Mouse (Mus musculus) lung, adult 2 months (tissue): ENCODE data around the gene Myo1c. TPM values are rescaled to one million over a fixed set of nuclear protein-coding genes. Genes with fewer than 3 reads are reported as not detected.

Source experiments
- DNase-seq: peaks from one replicate; pipeline ENCODE4 v3.0.0; 2022
- H3K4me1 ChIP-seq: fragments of 200-500 bp; 2 replicates; pipeline ENCODE4 v1.6.1; 2011; ENCODE audit warnings: low read length; ENCODE audit not compliant: control insufficient read depth, insufficient read depth
- H3K4me3 ChIP-seq: fragments of 200-500 bp; replicated peaks from 2 replicates; pipeline ENCODE3; 2011; ENCODE audit warnings: low read depth, mild to moderate bottlenecking, control low read depth, low read length; ENCODE audit errors: extremely low read depth
- CTCF ChIP-seq: fragments of 200-500 bp; IDR thresholded peaks from 2 replicates; pipeline ENCODE4 v1.5.1; 2011; ENCODE audit warnings: mild to moderate bottlenecking, low read length, control low read depth; ENCODE audit not compliant: insufficient read depth
- POLR2A ChIP-seq: fragments of 200-500 bp; IDR thresholded peaks from 2 replicates; pipeline ENCODE4 v1.6.1; 2011; ENCODE audit warnings: low read depth, mild to moderate bottlenecking, control low read depth, low read length, borderline replicate concordance; ENCODE audit errors: extremely low read depth
- WGBS: fragments of 180-500 bp; shearing (Covaris S2); methylation state at CpG from one replicate; pipeline ENCODE4 v1.1.7; 2018; 5-methylcytosine and 5-hydroxymethylcytosine counted together
- polyA plus RNA-seq: library from polyadenylated mRNA; depleted of rRNA; stranded (reverse); fragments of >200 nt; gene quantifications from 2 replicates; pipeline ENCODE4 v1.2.3, GENCODE M21; 2012

The Myo1c gene
- polyA plus RNA-seq, 1 experiment = 256 TPM

GRCm38 (mm10) chr11:75654471-75655390 is 4.4 kb downstream of the Myo1c start:
- H3K4me1 ChIP-seq = peaks cover 44% of the 10 kb centered on the region
- WGBS = 46% methylated on average over 25 of the region's 25 CpGs
- DNase-seq = peak; percentile 40
- H3K4me3 ChIP-seq = peak overlapping the region; percentile 73
- no peak for TF ChIP-seq POLR2A
- TF ChIP-seq CTCF = no peak

GRCm38 (mm10) chr11:75655621-75656545 is 5.6 kb downstream of the Myo1c start:
- peak overlapping the region; percentile 93 for H3K4me3 ChIP-seq
- peaks cover 34% of the 10 kb centered on the region for H3K4me1 ChIP-seq
- under 1% methylated on average over 77 of the region's 78 CpGs for WGBS
- TF ChIP-seq CTCF = no peak
- TF ChIP-seq POLR2A = peak; percentile 46; the same call in 1 of the 2 replicates
- DNase-seq = peak; percentile 90

- DNase-seq = peak; percentile 51
- peak; percentile 47; the same call in 1 of the 2 replicates for TF ChIP-seq POLR2A
- TF ChIP-seq CTCF = no peak
- WGBS = 37% methylated on average over 20 of the region's 20 CpGs
- Histone ChIP-seq H3K4me3 (peak overlapping the region; percentile 93), H3K4me1 (peaks cover 32% of the 10 kb centered on the region)
Observed at GRCm38 (mm10) chr11:75656621-75657590, 6.6 kb downstream of the Myo1c start.

- Histone ChIP-seq H3K4me3 (no peak overlapping the region), H3K4me1 (peaks cover 26% of the 10 kb centered on the region)
- TF ChIP-seq POLR2A (no peak), CTCF (no peak)
- no peak for DNase-seq
Observed at GRCm38 (mm10) chr11:75657841-75658240, 7.5 kb downstream of the Myo1c start.

- TF ChIP-seq POLR2A (no peak), CTCF (no peak)
- Histone ChIP-seq H3K4me3 (no peak overlapping the region), H3K4me1 (peaks cover 23% of the 10 kb centered on the region)
- 88% methylated on average over 13 of the region's 13 CpGs for WGBS
- DNase-seq = no peak
Observed at GRCm38 (mm10) chr11:75658311-75658710, 8.0 kb downstream of the Myo1c start.

GRCm38 (mm10) chr11:75658996-75659750 is 8.9 kb downstream of the Myo1c start:
- Histone ChIP-seq H3K4me1 (peaks cover 17% of the 10 kb centered on the region), H3K4me3 (no peak overlapping the region)
- DNase-seq = no peak
- WGBS = 63% methylated on average over 14 of the region's 14 CpGs
- TF ChIP-seq POLR2A (no peak), CTCF (no peak)

GRCm38 (mm10) chr11:75660081-75660590 is 9.8 kb downstream of the Myo1c start:
- TF ChIP-seq POLR2A (no peak), CTCF (no peak)
- 84% methylated on average over 12 of the region's 12 CpGs for WGBS
- peaks cover 9% of the 10 kb centered on the region for H3K4me1 ChIP-seq
- no peak for DNase-seq
- H3K4me3 ChIP-seq = no peak overlapping the region
